Mouse (Mus musculus) G1E (cell line): ENCODE data around the gene Asb1.

ENCODE experiments used
- CTCF ChIP-seq: IDR thresholded peaks from 2 replicates; pipeline ENCODE4 v1.5.1; 2012; ENCODE audit warnings: low read depth, low read length, inconsistent platforms, mixed read lengths
- POLR2AphosphoS5 ChIP-seq: IDR thresholded peaks from 2 replicates; pipeline ENCODE4 v1.6.1; 2012; ENCODE audit warnings: low read depth, low read length, inconsistent platforms; ENCODE audit not compliant: insufficient replicate concordance
- TAL1 ChIP-seq: conservative IDR thresholded peaks from 2 replicates; pipeline ENCODE4 v1.6.1; 2012; ENCODE audit warnings: low read depth, low read length, inconsistent platforms, mixed read lengths

DNA sequence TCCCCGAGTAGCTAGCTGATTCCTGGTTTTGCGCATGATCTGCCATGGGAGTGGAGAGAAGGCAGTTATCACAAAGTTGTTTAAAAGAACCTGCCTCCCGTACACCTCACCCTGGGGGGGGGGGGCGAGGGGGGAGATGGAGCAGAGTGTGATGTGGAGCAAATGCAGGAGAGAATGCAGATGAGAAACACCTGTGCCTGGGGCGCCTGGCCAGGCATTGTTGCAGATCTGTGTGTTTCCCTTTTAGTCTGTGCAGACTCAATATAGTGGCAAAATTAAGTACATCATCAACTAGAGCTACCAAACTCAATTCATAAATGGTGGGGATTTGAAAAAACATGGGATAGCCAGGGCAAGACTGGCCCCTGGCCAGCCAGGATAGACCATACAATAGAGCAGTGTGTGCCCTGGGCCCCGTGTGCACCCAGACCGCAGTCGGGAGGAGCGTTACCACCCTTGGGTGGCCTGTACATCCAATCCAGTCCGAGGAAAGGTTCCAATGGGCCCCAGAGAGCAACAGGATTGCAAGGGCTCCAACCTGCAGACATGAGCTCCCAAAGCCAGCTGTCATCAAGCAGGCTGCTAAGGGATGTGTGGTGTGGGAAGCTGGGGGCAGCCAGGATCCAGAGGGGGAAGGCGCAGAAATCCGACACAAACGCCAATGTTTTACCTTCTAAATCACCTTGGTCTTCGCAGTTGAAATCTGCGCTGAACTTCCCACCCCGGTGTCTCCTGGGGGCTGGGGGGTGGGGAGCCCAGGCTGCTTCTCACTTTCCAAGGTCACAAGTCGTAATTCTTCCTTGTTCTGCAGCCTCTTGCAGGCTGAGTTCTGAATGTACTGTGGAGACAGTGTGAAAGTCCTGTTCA is 44.9 kb downstream of the Asb1 start:
- TF ChIP-seq CTCF (no peak), POLR2AphosphoS5 (no peak), TAL1 (no peak)
